In the genomic region with DNA sequence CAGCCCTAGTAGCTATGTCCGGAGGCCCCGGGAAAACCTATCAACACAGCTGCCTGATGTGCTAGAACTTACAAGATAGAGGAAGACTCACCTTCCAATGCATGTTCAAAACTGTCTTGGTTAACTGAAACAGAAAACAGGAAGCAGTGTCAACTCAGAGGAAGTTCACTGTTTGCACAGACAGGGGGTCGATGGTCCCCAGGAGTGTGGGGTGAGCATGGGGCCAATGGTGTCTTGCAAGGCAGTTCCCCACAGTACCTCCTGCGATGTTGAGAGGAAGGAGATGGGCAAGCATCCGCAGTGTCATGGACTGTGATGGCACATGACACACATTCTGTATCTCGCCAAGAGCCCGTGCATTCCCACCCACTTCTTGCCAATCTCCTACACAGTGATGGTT, we compare ENCODE assay signal across 21 mouse cellular contexts. TPM values are rescaled to one million over a fixed set of nuclear protein-coding genes. Genes with fewer than 3 reads are reported as not detected.
"Had no signal": no experiment of that assay in that cellular context is flagged by ENCODE, and none has a peak within 500 bp of the region (broad histone marks: within the 10 kb centered on the region; RNA-seq: fewer than 3 reads in every experiment).

No protein-coding gene starts in this region.

- H3K27ac ChIP-seq: kidney, postnatal 0 days; left cerebral cortex, adult 2 months; limb, embryonic 12.5 days; limb, embryonic 15.5 days; liver, embryonic 14.5 days; macrophage; neural tube, embryonic 12.5 days; neural tube, embryonic 15.5 days had no signal

- H3K4me2 ChIP-seq: limb, embryonic 12.5 days; limb, embryonic 15.5 days; liver, embryonic 11.5 days; lung, embryonic 14.5 days; midbrain, embryonic 11.5 days; neural tube, embryonic 12.5 days; neural tube, embryonic 15.5 days had no signal

- H3K9ac ChIP-seq: limb, embryonic 12.5 days; limb, embryonic 15.5 days; liver, embryonic 14.5 days; liver, postnatal 0 days; lung, embryonic 14.5 days; neural tube, embryonic 12.5 days; neural tube, embryonic 15.5 days had no signal

- ATAC-seq: inflammation-experienced regulatory T-cells, adult 6 months; intestine, embryonic 16.5 days; liver, postnatal 0 days; lung, postnatal 0 days had no signal

- H3K9me3 ChIP-seq: limb, embryonic 12.5 days; limb, embryonic 15.5 days; neural tube, embryonic 12.5 days; neural tube, embryonic 15.5 days had no signal

- DNase-seq: right cerebral cortex, postnatal 25 days; thymus, adult 18-20 months had no signal

- H3K36me3 ChIP-seq: limb, embryonic 12.5 days; limb, embryonic 15.5 days; neural tube, embryonic 12.5 days had no signal

- H3K4me3 ChIP-seq: left cerebral cortex, adult 2 months; limb, embryonic 12.5 days; limb, embryonic 15.5 days; neural tube, embryonic 12.5 days; neural tube, embryonic 15.5 days had no signal

RNA-seq across cellular contexts. Expression of gene Gm6588, which starts 22.6 kb away (rescaled TPM):
- total RNA-seq: layer of hippocampus, postnatal 14 days; left cerebral cortex, adult 2 months; left cerebral cortex, postnatal 10 days; left cerebral cortex, postnatal 36 days; megakaryocyte-erythroid progenitor cell, adult 5-6 weeks had no signal
- polyA plus RNA-seq: inflammation-experienced regulatory T-cells, adult 6 months; intestine, embryonic 16.5 days; kidney, postnatal 0 days; limb, embryonic 12.5 days; liver, embryonic 11.5 days; liver, embryonic 14.5 days; liver, postnatal 0 days; lung, embryonic 14.5 days; lung, postnatal 0 days; macrophage; midbrain, embryonic 11.5 days had no signal

RNA-seq across cellular contexts. Expression of gene Asphd2, which starts 32.0 kb away (rescaled TPM):
- total RNA-seq: megakaryocyte-erythroid progenitor cell, adult 5-6 weeks had no signal
- polyA plus RNA-seq: inflammation-experienced regulatory T-cells, adult 6 months; macrophage had no signal
